Mouse (Mus musculus): ENCODE measurements around the gene Gm49337.

DNA sequence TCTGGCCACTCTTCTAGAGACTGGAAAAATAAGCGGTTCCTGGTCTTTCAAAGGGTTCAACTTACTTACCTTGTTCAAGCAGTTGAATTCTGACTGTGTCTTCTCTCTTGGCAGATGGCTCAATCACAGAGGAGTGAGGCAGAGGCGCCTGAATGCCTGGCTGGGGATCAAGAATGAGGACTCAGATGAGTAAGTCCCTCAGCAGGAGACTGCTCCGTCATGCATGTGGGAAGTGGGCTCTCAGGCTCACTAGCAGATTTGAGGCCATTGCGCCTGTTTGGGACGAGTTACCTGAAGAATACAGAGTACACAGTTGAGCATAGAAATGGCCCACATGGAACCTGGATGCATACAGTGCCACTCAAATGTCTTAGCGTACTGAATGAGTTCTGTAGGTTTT, 118.4 kb downstream of the Gm49337 start:
- TF ChIP-seq CTCF (IDR thresholded peaks at IDR 0.05; ENCODE audit: insufficient read depth, low read depth, low read length) = no peak
- TF ChIP-seq POLR2A (IDR thresholded peaks at IDR 0.05; ENCODE audit: insufficient read depth, low read depth, low read length) = no peak
